Mouse (Mus musculus): ENCODE results near the gene Trim33.

Trim33 gene

GRCm38 (mm10) chr3:103394121-103394520 lies 115.0 kb downstream of the Trim33 start:
- no peak for DNase-seq (ENCODE audit: extremely low spot score, low read depth, low spot score)

- no peak for DNase-seq (ENCODE audit: extremely low spot score, low read depth, low spot score)
Measured at GRCm38 (mm10) chr3:103397523-103397922, 118.4 kb downstream of the Trim33 start.

GRCm38 (mm10) chr3:103400807-103401206 lies 121.7 kb downstream of the Trim33 start:
- DNase-seq (ENCODE audit: extremely low spot score, low read depth, low spot score) = no peak

- DNase-seq (ENCODE audit: extremely low spot score, low read depth, low spot score) = no peak
Measured at GRCm38 (mm10) chr3:103401342-103402098, 122.4 kb downstream of the Trim33 start.

GRCm38 (mm10) chr3:103402212-103402611 lies 123.1 kb downstream of the Trim33 start:
- no peak for DNase-seq (ENCODE audit: extremely low spot score, low read depth, low spot score)

GRCm38 (mm10) chr3:103405135-103405534 lies 126.0 kb downstream of the Trim33 start:
- no peak for DNase-seq (ENCODE audit: extremely low spot score, low read depth, low spot score)

- DNase-seq (ENCODE audit: extremely low spot score, low read depth, low spot score) = no peak
Measured at GRCm38 (mm10) chr3:103405871-103406765, 127.0 kb downstream of the Trim33 start.
